Mouse (Mus musculus) intestine, embryonic 15.5 days (tissue): Measurements from ENCODE around the gene Cd55. TPM values are rescaled to one million over a fixed set of nuclear protein-coding genes. Genes with fewer than 3 reads are reported as not detected.

Source experiments
- polyA plus RNA-seq: library from polyadenylated mRNA; unstranded; fragments of >200 nt; fragmentation: Nextera tagmentation; extraction: Ambion mirVana; gene quantifications from 2 replicates; pipeline ENCODE4 v1.2.1, GENCODE M21; 2015

Gene Cd55
- polyA plus RNA-seq, 1 experiment from 2014 or later, result 20.0 TPM

Other genes with a start within 250 kb of the Cd55 start
- gene Cd55b, start 39.7 kb downstream of the Cd55 start, polyA plus RNA-seq, result not detected in 2 replicates
- gene Zp3r, start 166.9 kb upstream of the Cd55 start, polyA plus RNA-seq, result 0.10 TPM in 1 of 2 replicates, not detected in the other
- 2.4 and 2.6 TPM in 2 replicates for gene C4bp, start 198.9 kb upstream of the Cd55 start, polyA plus RNA-seq